Mouse (Mus musculus): ENCODE data around the gene Plac1. TPM values are rescaled to one million over a fixed set of nuclear protein-coding genes. Genes with fewer than 3 reads are reported as not detected.
A peak's percentile ranks its signal among the peaks of the same experiment; 100 is the strongest.

Plac1 gene
- total RNA-seq, 2 experiments from 2014 or later: not detected

GRCm38 (mm10) chrX:53197681-53198080, 42.2 kb downstream of the Plac1 start:
- DNase-seq: no peak

- DNase-seq: no peak
Observed at GRCm38 (mm10) chrX:53196392-53196791, 43.5 kb downstream of the Plac1 start.

- no peak for DNase-seq
Observed at GRCm38 (mm10) chrX:53188692-53189091, 51.2 kb downstream of the Plac1 start.

DNA sequence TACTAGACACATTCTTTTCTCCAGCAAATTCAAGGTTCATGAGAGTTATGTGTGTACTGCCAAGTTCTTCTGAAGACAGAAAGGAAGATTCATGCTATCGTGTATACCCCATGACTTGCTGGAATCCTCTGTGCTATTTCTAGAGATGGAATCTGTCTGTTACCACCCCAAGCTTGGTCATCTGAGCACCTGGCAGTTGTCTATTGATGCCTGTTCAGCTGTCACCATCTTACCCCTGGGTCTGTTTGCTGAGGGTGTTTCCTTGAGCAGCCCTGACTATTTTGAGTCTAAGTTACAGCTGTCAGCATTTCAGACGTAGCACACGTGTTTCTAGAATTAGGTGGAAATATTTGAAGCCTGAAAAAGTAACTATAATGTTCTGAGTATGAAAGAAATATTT, 60.1 kb downstream of the Plac1 start:
- DNase-seq: no peak

GRCm38 (mm10) chrX:53176296-53176695, 63.6 kb downstream of the Plac1 start:
- no peak for DNase-seq

DNA sequence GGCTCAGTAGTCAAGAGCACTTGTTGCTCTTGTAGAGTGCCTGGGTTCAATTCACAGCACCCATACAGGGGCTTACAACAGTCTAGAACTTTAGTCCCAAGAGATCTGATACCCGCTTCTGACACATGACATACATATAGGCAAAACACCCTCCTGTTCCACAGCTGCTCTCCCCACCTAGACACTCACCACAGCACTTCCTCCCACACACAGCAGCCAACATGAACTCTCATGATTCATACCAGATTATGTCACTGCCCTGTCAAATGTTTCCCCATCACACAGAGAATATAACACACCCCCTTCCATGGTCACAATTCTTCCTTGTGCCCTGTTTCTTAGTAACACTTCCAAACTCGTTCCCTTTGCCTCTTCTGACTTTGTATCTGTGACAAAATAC, 71.3 kb downstream of the Plac1 start:
- DNase-seq: no peak

GRCm38 (mm10) chrX:53166901-53167525, 72.9 kb downstream of the Plac1 start:
- no peak for DNase-seq

DNA sequence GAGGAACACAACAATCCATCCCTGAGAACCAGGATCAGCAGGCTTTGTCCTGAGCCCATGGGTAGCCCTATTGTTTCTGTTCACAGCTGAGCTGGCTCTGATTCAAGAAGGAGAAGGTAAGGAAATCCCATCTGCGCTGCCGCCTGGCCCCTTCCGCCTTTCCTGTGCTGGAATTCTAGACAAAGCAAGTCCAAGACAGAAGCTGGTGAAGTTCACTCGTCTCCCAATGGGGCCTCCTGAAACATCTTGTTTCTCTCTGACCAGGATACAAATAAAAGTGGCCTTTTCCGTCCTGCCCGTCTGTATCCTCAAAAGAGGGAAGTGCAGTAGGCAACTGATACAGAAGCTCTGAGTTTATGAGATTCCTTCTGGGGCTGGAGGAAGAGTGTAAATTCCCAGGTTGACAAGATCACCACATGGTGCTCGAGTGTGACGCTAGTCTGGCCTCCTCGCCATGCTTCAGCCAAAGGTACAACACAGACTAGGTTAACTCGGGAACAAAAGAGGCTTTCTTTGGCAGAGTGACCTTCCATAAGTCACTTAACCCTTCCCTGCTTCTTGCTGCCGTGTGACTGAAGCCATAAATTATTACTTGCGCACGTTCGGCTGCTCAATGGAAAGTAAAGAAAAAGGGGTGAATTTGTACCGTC, 73.5 kb downstream of the Plac1 start:
- DNase-seq: no peak

- no peak for DNase-seq
Observed at GRCm38 (mm10) chrX:53162589-53162988, 77.3 kb downstream of the Plac1 start.

- no peak for DNase-seq
Observed at GRCm38 (mm10) chrX:53161583-53161982, 78.3 kb downstream of the Plac1 start.

- peak; percentile 63 for DNase-seq
Observed at GRCm38 (mm10) chrX:53161115-53161514, 78.8 kb downstream of the Plac1 start.

- DNase-seq: no peak
Observed at GRCm38 (mm10) chrX:53148039-53148438, 91.9 kb downstream of the Plac1 start.

DNA sequence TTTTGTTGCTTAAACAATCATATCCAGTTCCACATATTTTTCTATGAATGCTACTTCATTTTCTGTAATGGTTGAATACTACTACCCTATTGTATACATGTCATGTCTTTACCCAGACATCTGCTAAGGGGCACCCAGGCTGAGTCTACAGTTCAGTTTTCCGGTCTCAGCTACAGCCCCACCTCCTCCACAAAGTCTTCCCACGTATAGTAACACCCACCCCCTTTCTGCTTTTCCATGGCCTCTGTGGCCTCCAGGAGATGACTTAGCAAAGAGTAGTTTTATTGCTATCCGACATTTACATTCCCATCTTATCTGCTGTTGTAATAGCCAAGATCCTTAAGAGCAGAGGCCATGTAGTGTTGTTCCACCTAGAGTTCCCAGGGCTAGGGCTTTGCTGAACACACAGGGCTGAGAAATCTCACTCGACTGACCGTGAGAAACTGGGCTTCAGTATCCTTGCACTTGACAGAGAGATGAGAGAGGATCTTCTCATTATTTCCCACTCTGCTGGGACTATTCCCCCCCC, 93.5 kb downstream of the Plac1 start:
- DNase-seq: no peak

- DNase-seq: no peak
Observed at GRCm38 (mm10) chrX:53139641-53140040, 100.3 kb downstream of the Plac1 start.

- no peak for DNase-seq
Observed at GRCm38 (mm10) chrX:53137066-53137465, 102.8 kb downstream of the Plac1 start.

GRCm38 (mm10) chrX:53129501-53129900, 110.4 kb downstream of the Plac1 start:
- DNase-seq: no peak

DNA sequence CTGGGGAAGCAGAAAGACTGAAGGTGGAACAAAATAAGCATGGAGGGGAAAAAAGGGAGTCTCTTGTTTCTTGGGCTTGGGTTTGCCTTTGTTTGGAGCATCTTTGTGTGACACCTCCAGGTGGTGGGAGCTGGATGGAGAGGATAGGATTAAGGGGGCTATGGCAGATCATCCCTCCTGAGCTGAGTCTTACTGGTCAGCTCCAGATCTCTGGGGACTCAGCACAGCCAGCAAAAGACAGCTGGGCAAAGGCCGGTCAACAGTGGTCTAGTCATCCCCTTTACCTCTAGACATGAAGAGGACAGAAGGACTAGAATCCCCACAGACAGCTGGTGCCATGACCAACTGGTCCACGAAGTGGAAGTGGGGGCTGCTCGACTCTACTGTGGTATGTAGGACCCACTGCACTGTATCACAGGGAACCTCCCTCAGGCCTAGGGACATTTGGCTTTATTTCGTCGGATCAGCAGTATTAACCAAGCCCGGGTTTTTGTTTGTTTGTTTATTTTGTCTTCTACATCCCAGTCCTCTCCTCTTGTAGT, 113.3 kb downstream of the Plac1 start:
- DNase-seq: no peak

GRCm38 (mm10) chrX:53125838-53126467, 114.0 kb downstream of the Plac1 start:
- no peak for DNase-seq

- DNase-seq: no peak
Observed at GRCm38 (mm10) chrX:53123562-53123961, 116.3 kb downstream of the Plac1 start.

DNA sequence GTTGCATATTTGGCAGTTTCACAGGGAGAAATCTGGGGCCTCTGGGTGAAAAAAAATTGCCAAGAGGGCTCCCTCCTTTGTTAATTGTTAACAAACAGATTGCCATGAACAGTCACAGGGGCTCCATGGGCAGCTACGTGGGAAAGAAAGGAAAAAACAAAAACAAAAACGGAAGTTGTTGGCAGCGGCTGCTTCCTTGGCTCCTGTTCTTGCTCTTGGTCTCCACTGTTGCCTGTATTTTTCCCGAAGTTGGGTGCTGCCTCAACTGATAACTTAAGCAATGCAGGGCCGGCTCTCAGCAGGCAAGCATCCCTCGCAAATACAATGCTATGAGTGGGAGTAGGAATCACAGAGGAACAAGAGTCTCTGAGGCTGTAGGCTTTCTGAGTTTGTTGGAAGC, 121.3 kb downstream of the Plac1 start:
- peak; percentile 13 for DNase-seq

DNA sequence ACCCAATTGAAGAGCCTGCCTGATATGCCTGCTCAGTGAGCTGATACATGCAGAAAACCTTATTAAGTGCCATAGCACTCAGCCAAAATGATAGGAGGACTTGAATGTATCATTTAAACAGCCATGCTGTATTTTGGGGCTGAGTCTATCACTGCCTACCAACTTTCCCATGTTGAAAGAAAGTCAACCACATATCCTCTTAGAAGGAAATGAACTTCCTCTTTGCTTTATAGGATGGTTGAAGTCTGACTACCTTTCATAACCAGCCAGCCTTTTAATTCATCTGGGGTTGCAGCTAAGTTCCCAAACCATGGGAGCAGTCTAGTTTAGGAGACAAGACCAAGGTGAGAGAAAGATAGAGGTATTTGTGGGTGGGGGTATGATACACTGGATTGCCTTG, 121.9 kb downstream of the Plac1 start:
- DNase-seq: no peak

GRCm38 (mm10) chrX:53114994-53115393, 124.9 kb downstream of the Plac1 start:
- no peak for DNase-seq

- DNase-seq: no peak
Observed at GRCm38 (mm10) chrX:53110142-53110541, 129.8 kb downstream of the Plac1 start.
